Comparison of ENCODE assay signal across 11 mouse cellular contexts in the genomic region with DNA sequence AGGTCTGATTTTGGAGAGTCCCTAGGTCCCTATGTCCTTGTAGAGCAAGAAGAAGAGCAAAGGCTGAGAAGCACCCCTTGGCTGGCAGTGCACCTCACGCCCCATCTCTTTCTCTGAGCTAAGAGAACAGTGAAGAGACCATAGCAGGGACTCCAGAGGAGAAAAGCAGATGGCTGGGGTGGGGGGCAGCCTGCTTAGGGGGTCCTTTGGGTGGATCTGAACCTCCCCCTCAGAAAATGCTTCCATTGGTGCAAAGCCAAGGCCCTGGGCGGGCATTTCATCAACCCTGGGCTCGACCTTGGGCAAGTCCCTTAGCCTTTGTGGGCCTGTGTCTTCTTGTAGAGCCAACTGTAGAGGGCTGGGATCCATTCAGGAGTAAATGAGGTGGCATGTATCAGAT. TPM values are rescaled to one million over a fixed set of nuclear protein-coding genes. Genes with fewer than 3 reads are reported as not detected.
DNase-seq lines count a peak whose midpoint lies in the region; ATAC-seq and TF ChIP-seq lines count a peak whose summit lies in the region.
"Had no signal": no experiment of that assay in that cellular context is flagged by ENCODE, and none has a peak within 500 bp of the region (broad histone marks: within the 10 kb centered on the region; RNA-seq: fewer than 3 reads in every experiment).

No protein-coding gene starts in this region.

- 91% methylated on average over 3 of the region's 3 CpGs for WGBS in forebrain, embryonic 10.5 days
- WGBS in forebrain, embryonic 11.5 days, result 93% methylated on average over 3 of the region's 3 CpGs
- WGBS in hindbrain, embryonic 12.5 days, result 93% methylated on average over 3 of the region's 3 CpGs
- WGBS in midbrain, postnatal 0 days, result 96% methylated on average over 3 of the region's 3 CpGs

- H3K27me3 ChIP-seq in forebrain, embryonic 10.5 days (ENCODE audit: poor library complexity, severe bottlenecking), result peaks cover 5% of the 10 kb centered on the region; the same call in 1 of the 2 replicates
- no peaks in the 10 kb centered on the region for H3K27me3 ChIP-seq in forebrain, embryonic 11.5 days (ENCODE audit: control insufficient read depth, insufficient read depth, low read length)
- H3K27me3 ChIP-seq in hindbrain, embryonic 12.5 days, result peaks cover 6% of the 10 kb centered on the region; the same call in 1 of the 2 replicates
- H3K27me3 ChIP-seq in midbrain, postnatal 0 days (ENCODE audit: insufficient read depth, low read length), result no peaks in the 10 kb centered on the region

- no peak overlapping the region for H3K27ac ChIP-seq in forebrain, embryonic 10.5 days
- H3K27ac ChIP-seq in forebrain, embryonic 11.5 days (ENCODE audit: low read depth, low read length), result no peak overlapping the region
- peak overlapping the region; percentile 97 for H3K27ac ChIP-seq in left cerebral cortex, adult 2 months
- H3K27ac ChIP-seq in hindbrain, embryonic 12.5 days, result no peak overlapping the region
- peak overlapping the region; percentile 90; the same call in 1 of the 2 replicates for H3K27ac ChIP-seq in midbrain, postnatal 0 days (ENCODE audit: low read depth, low read length)
- H3K27ac ChIP-seq: liver, embryonic 15.5 days had no signal

- no peak for DNase-seq in forebrain, embryonic 10.5 days (ENCODE audit: extremely low spot score, low spot score)
- DNase-seq in forebrain, embryonic 11.5 days (ENCODE audit: low spot score), result no peak
- DNase-seq in left cerebral cortex, adult 2 months (ENCODE audit: extremely low spot score in 1 of 2, low spot score in 2 of 2), result no peak
- no peak for DNase-seq in left cerebral cortex, adult 18-20 months (ENCODE audit: low spot score in 2 of 2)
- DNase-seq in midbrain, postnatal 0 days (ENCODE audit: low spot score), result no peak
- DNase-seq in B cell, adult 2 months, result no peak
- DNase-seq in ovary, postnatal 36 days (ENCODE audit: low spot score), result no peak
- DNase-seq: kidney, postnatal 25 days had no signal

- H3K36me3 ChIP-seq in forebrain, embryonic 10.5 days (replicated peaks), result no peaks in the 10 kb centered on the region
- H3K36me3 ChIP-seq in forebrain, embryonic 11.5 days (ENCODE audit: control insufficient read depth, insufficient read depth, low read length), result no peaks in the 10 kb centered on the region
- H3K36me3 ChIP-seq in hindbrain, embryonic 12.5 days, result peaks cover 30% of the 10 kb centered on the region
- H3K36me3 ChIP-seq in midbrain, postnatal 0 days (ENCODE audit: insufficient read depth, low read length), result peaks cover 35% of the 10 kb centered on the region
- H3K36me3 ChIP-seq: liver, embryonic 15.5 days had no signal

- intact Hi-C loops in left cerebral cortex, adult 2 months (cut with DNase I), result no loop called here

- H3K4me2 ChIP-seq in forebrain, embryonic 11.5 days (ENCODE audit: low read depth, low read length, severe bottlenecking), result no peak overlapping the region
- peak overlapping the region; percentile 89 for H3K4me2 ChIP-seq in hindbrain, embryonic 12.5 days (replicated peaks)
- peak overlapping the region; percentile 64 for H3K4me2 ChIP-seq in midbrain, postnatal 0 days (ENCODE audit: low read depth, low read length, poor library complexity, severe bottlenecking)

- peaks cover 41% of the 10 kb centered on the region for H3K4me1 ChIP-seq in forebrain, embryonic 10.5 days
- peaks cover 9% of the 10 kb centered on the region; the same call in 1 of the 2 replicates for H3K4me1 ChIP-seq in forebrain, embryonic 11.5 days (replicated peaks; ENCODE audit: control insufficient read depth, insufficient read depth, low read length)
- peaks cover 38% of the 10 kb centered on the region for H3K4me1 ChIP-seq in hindbrain, embryonic 12.5 days
- H3K4me1 ChIP-seq in midbrain, postnatal 0 days (ENCODE audit: insufficient read depth, low read length), result peaks cover 27% of the 10 kb centered on the region

- no peak overlapping the region for H3K9ac ChIP-seq in forebrain, embryonic 11.5 days (ENCODE audit: low read length)
- no peak overlapping the region for H3K9ac ChIP-seq in hindbrain, embryonic 12.5 days
- H3K9ac ChIP-seq in midbrain, postnatal 0 days (replicated peaks; ENCODE audit: low read length, poor library complexity, severe bottlenecking), result peak overlapping the region; percentile 92
- H3K9ac ChIP-seq: liver, embryonic 15.5 days had no signal

- peak overlapping the region; percentile 77; the same call in 1 of the 2 replicates for H3K4me3 ChIP-seq in forebrain, embryonic 10.5 days
- no peak overlapping the region for H3K4me3 ChIP-seq in forebrain, embryonic 11.5 days (ENCODE audit: low read depth, low read length)
- H3K4me3 ChIP-seq in left cerebral cortex, adult 2 months, result peak overlapping the region; percentile 76
- peak overlapping the region; percentile 65 for H3K4me3 ChIP-seq in hindbrain, embryonic 12.5 days
- H3K4me3 ChIP-seq in midbrain, postnatal 0 days (ENCODE audit: low read depth, low read length), result peak overlapping the region; percentile 77

- no peak for ATAC-seq in forebrain, embryonic 11.5 days (replicated peaks; ENCODE audit: low FRiP score)
- ATAC-seq in hindbrain, embryonic 12.5 days (ENCODE audit: low FRiP score), result no peak
- ATAC-seq in midbrain, postnatal 0 days (ENCODE audit: low FRiP score), result no peak

- no peaks in the 10 kb centered on the region for H3K9me3 ChIP-seq in forebrain, embryonic 10.5 days
- no peaks in the 10 kb centered on the region for H3K9me3 ChIP-seq in forebrain, embryonic 11.5 days (ENCODE audit: control insufficient read depth, low read length)
- H3K9me3 ChIP-seq in hindbrain, embryonic 12.5 days (replicated peaks), result no peaks in the 10 kb centered on the region
- H3K9me3 ChIP-seq in midbrain, postnatal 0 days (ENCODE audit: low read length), result no peaks in the 10 kb centered on the region
- H3K9me3 ChIP-seq: liver, embryonic 15.5 days had no signal

- no peak for TF ChIP-seq CTCF in left cerebral cortex, adult 2 months (IDR thresholded peaks at IDR 0.05)
- no peak for TF ChIP-seq CTCF in midbrain, postnatal 0 days (IDR thresholded peaks at IDR 0.05)

RNA-seq across cellular contexts. Expression of a gene that starts 11.1 kb away (rescaled TPM):
- 29.5 and 31.0 TPM in 2 replicates for polyA plus RNA-seq in forebrain, embryonic 10.5 days (2016; fragmentation: Nextera tagmentation; extraction: Ambion mirVana)
- 27.5 and 30.0 TPM in 2 replicates for polyA plus RNA-seq in forebrain, embryonic 11.5 days (2014; fragmentation: Nextera tagmentation; extraction: Ambion mirVana)
- total RNA-seq in left cerebral cortex, adult 2 months (2021), result 10 to 100 TPM; 17.7 to 23.5 TPM
- total RNA-seq in left cerebral cortex, adult 18-20 months (2021), result 10 to 100 TPM; 17.2 to 17.6 TPM
- polyA plus RNA-seq in hindbrain, embryonic 12.5 days (2016; fragmentation: Nextera tagmentation; extraction: Ambion mirVana), result 20.1 and 21.9 TPM in 2 replicates
- total RNA-seq in midbrain, postnatal 0 days (2014; rRNA removed), result 15.7 and 23.6 TPM in 2 replicates
- 41.8 and 44.3 TPM in 2 replicates for polyA plus RNA-seq in midbrain, postnatal 0 days (2015; fragmentation: Nextera tagmentation; extraction: Ambion mirVana)

RNA-seq across cellular contexts. Expression of a gene that starts 27.8 kb away (rescaled TPM):
- polyA plus RNA-seq in forebrain, embryonic 10.5 days (2016; fragmentation: Nextera tagmentation; extraction: Ambion mirVana), result 14.7 and 16.7 TPM in 2 replicates
- polyA plus RNA-seq in forebrain, embryonic 11.5 days (2014; fragmentation: Nextera tagmentation; extraction: Ambion mirVana), result 33.2 and 36.7 TPM in 2 replicates
- 1,000 to 10,000 TPM; 1,675 to 1,813 TPM for total RNA-seq in left cerebral cortex, adult 2 months (2021)
- 1,000 to 10,000 TPM; 1,666 to 1,729 TPM for total RNA-seq in left cerebral cortex, adult 18-20 months (2021)
- polyA plus RNA-seq in hindbrain, embryonic 12.5 days (2016; fragmentation: Nextera tagmentation; extraction: Ambion mirVana), result 97.1 and 99.0 TPM in 2 replicates
- 814 and 937 TPM in 2 replicates for total RNA-seq in midbrain, postnatal 0 days (2014; rRNA removed)
- polyA plus RNA-seq in midbrain, postnatal 0 days (2015; fragmentation: Nextera tagmentation; extraction: Ambion mirVana), result 641 and 735 TPM in 2 replicates
- total RNA-seq: megakaryocyte, adult 5-6 weeks had no signal

Comparison
In these comparisons a context has a peak if more than half of its experiments do, and no peak if none do; other contexts are left out.
1. H3K27ac ChIP-seq: peak in left cerebral cortex, adult 2 months (single experiment) and midbrain, postnatal 0 days (single experiment); none in forebrain, embryonic 10.5 days (single experiment), forebrain, embryonic 11.5 days (single experiment) and hindbrain, embryonic 12.5 days (single experiment).